Mouse (Mus musculus): ENCODE measurements around the gene Timp3.

The Timp3 gene

DNA sequence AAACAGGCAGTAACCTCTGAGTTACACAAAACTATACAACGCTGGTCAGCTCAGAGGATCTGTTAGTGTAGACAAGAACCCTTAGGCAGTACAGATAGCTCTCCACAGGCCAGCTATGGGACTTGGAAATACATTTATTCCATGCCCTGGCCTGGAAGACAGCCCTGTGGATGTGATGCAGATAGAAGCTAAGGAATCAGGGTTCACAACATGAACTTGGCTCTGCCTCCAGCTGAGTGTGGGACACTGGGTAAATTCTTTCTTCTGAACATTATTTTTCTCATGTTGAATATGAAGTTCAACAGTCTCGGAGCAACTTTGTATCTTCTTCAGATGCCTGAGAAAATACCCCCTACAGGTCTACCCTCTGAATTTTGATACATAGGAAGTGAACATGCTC is 2.9 kb upstream of the Timp3 start:
- no peak for DNase-seq (ENCODE audit: low read depth, low spot score)

DNA sequence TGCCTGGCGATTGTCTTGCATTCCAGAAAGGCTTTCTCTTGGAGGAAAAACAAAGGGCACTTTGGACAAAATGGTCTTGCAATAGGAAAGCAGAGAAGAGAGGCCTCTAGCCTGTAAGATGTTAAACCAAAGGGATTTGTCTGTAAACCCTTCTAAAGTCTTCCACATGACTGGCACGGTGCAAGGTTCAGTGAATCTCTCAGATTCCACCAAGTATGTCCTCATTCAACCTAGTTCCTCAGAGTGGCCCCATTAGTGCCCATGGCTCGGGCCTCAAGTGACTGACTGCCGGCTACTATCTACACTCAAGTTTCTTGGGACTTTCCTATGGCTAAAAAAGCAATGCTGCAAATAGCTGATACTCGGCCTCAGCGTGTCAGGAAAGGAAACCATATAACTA is 1.8 kb upstream of the Timp3 start:
- no peak for DNase-seq (ENCODE audit: low read depth, low spot score)

DNA sequence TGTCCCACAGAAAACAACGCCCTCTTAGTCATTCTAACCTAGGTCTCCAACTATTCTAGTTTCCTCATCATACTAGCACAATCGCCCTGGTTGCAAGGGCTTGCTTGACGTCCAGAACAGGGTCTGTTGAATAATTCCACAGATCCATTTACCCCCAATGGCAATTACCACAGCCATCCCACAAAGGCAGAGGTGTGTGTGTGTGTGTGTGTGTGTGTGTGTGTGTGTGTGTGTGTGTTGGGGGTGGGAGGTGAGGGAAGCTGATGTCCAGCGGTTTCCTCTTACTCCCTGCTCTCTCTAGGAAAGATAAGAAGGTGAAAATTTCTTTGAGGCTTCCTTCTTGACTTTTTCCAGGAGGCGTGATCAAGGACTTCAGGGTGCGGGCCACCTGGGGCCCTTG is 377 bp upstream of the Timp3 start:
- no peak for DNase-seq (ENCODE audit: low read depth, low spot score)

DNA sequence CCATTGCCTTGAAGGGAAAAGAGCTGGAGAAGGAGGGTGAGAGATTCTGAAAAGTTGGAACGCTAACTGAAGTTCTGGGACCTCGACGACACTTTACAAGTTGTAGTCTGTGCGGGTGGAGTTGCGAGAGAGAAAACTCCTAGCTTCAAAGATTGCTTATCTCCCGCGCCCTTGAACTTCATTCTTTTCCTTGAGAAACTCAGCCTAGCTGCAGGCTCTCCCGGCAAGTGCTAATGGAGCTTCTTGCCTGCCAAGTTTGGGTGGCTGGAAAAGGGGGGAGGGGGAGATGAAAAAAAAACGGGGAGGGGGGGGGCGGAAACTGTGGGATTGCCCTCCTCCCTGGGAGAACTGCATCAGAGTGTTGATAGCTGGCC is 932 bp downstream of the Timp3 start:
- DNase-seq (ENCODE audit: low read depth, low spot score): no peak

DNA sequence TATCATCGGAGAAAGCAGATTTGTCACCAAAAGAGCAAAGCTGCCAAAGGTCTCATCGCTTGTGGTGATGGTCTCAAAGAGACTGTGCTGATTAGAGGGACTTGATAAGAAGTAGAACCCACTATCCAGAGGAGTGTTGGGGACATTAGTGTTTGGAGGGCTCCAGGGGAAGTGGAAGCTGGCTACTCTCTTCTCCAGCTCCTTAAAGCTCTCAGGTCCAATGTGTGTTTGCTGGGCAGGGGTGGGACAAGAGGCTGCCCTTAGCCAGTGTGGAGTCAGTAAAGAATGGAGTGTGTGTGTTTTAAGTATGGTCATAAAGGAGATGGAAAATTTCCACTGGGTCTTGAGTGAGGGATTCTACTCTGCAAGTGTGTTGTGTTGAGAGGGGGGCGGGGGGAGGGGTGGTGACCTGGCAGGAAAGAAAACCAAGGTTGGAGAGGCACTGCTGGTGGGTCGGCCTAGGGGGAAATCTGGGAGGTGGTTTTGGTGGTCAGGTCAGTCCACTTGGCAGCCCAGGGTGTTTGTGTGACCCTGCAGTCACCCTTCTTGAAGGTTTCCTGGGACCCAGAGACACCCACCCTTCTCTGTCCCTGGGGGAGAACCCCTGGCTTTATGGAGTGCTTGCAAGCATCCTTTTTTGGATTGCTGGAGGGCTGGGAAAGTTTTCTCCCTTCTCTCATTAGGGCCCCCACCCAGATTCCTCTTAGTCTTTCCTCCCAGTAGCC is 1.6 kb downstream of the Timp3 start:
- DNase-seq (ENCODE audit: low read depth, low spot score): no peak

DNA sequence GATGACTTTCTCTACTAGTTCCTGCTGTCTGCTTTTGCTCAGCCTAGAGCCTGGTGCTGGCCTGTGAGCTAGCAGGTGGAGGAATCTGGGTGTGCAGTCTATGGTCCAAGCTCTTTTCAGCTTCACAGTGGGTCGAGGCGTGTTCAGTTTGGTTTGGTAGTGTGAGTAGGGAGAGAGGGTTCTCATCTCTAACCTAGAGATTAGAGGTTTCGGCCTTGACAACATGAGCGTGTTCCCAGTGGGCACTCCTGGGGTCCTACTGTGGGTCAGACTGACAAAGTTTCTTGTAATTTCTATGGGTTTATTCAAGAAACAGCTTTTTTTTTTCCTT is 2.1 kb downstream of the Timp3 start:
- no peak for DNase-seq (ENCODE audit: low read depth, low spot score)

DNA sequence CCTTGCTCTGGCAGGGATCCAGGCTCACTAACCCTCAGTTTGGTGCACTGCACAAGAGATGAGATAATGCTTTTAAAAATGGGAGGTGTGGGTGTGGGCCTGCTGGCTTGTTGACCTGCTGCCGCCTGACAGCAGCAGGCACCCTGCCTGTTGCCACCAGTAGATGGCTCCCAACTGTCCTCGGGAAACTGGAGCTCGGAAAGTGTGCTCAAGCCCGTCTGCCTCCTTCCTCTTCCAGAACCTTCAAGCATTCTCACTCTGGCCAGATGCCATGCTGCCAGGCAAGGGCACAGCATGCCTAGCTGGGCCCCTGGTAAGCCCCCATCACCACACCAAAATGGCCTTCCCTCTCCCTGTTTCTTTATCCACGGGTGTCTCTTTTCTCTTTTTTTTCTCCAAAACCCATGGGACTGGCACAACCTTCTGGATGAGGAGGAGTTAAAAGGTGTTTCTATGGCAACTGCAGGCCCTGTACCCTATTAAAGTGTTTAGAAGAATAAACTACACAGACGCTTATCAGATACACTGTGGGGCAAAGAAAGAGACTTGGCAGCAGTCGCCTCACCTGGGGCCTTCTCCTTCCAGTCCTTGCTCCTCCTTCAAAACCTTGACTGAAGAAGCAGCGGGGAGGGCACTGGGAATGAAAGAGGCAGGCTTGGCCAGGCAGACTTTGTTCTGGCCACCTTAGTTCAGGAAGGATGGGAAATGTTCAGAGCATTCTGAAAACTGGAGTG is 2.8 kb downstream of the Timp3 start:
- peak; percentile 50 for DNase-seq (ENCODE audit: low read depth, low spot score)

DNA sequence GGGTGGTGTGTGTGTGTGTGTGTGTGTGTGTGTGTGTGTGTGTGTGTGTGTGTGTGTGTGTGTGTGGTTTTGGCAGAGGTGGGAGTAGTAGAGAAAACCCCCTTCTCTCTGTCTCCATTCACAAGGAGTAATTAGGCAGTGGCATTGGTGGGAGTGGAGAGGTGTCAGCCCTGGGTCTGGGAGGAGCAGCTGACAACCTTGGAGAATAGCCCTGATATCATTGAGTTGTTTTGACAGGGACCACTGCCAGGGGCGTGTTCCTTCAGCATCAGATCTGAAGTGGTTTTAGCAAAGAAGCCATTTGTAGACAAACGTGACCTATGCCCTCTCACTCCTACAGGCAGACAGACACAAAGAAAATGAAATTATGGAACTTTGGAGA is 3.3 kb downstream of the Timp3 start:
- DNase-seq (ENCODE audit: low read depth, low spot score): no peak

DNA sequence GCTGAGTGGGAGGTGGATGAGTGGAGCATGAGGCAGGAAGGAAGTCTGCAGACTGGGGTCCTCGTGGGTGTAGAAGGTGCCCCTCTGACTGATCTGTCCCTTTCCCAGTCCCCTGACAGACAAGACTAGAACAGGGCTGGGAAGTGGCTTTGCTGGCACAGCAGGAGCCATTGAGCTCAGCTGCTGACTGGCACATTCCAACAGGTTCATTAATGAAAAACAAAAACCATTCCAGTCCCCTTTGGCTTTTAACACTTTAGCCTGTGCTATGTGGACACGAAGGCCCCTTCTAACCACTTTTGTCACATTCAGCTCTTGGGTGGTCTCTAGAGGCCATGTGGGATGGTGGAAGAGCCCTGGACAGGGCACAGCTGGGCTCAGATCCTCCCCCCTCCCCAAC is 4.4 kb downstream of the Timp3 start:
- DNase-seq (ENCODE audit: low read depth, low spot score): no peak

DNA sequence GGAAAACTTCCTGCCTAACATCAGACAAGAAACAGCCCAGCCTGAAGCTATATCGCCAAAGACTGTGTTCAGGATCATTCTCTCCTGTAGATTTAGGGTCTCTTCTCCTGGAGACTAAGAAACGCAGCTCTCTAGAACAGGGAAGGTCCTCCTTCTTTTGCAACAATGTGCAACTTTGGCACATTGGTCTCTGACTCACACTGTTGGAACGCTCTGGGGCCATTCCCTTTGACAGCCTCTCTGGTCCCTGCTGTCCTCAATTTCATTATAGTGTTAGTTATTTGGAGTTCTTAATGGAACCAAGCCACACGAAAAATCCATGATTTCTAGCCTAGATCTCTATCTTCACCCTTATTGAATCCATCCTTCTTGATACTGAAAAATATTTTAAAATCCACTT is 7.1 kb downstream of the Timp3 start:
- DNase-seq (ENCODE audit: low read depth, low spot score): no peak

DNA sequence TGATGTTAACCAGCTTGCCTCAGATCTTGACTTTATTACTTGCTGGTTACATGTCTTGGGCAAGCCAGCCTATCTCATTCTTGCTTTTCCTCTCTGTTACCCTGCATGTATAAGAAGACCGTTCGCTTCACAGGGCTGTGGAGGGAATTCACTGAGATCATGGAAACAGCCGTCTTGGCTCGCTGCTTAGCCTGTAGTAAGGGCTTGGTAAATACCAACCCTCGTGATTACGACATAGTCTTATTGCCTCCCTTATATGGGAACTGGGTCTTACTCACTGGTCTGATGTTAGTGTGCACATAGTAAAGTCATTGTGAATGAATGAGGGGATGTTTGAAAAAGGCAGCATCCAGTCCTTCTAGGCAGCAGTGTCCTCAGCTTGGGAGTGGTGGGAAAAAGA is 10.4 kb downstream of the Timp3 start:
- no peak for DNase-seq (ENCODE audit: low read depth, low spot score)

DNA sequence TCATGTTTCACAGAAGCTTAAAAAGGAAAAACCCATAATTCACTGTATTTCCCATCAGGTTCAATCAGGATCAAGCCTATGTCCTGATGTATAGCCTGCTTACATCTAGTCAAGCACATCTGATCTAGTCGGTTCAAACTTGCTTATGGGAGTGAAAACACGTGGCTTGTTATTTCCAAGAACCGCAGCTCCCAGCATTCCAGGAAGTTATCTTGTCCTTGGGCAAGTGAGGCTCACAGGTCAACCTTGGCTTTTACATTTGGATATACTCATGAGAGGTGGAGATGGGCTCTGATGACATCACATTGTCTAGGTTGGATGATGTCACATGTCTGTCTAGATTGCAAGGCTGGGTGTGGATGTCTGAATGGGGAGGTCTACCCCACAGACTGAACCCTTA is 12.8 kb downstream of the Timp3 start:
- DNase-seq (ENCODE audit: low read depth, low spot score): no peak

DNA sequence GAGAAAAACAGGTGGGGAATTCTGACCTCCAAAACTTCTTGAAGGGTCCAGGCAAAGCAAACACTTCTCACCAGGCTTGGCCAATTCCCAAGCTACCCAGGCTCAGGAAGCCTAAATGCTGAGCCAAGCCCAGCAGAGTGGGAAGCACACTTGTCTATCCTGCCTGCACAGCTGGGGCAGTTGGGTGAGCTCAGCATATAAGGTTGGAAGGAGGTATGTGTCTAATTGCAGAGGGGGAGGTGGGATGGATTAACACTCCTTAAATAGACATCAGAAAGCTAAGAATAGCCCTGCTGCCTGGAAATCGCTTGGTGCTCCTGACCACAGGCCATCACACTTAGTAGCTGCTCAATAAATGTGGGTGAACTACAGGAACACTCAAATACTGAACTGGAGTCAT is 13.3 kb downstream of the Timp3 start:
- no peak for DNase-seq (ENCODE audit: low read depth, low spot score)

DNA sequence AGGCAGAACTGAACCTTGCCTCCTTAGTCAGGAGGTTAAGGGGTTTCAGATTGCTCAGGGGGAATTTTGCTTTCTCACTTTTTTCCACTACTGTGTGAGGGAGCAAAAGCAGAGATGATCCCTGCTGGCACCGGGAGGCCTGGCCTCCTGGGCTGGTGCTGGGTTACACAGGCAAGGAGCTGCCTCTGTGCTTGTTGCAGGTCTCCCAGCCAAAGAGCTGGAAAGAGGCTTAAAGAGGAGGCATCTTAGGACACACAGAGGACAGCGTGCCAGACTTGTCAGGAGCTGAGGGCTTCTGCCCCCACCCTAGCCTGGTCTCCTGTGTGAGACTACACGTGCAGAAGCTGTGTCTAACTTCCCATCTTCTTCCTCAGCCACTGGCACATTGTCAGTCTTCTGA is 15.3 kb downstream of the Timp3 start:
- no peak for DNase-seq (ENCODE audit: low read depth, low spot score)

DNA sequence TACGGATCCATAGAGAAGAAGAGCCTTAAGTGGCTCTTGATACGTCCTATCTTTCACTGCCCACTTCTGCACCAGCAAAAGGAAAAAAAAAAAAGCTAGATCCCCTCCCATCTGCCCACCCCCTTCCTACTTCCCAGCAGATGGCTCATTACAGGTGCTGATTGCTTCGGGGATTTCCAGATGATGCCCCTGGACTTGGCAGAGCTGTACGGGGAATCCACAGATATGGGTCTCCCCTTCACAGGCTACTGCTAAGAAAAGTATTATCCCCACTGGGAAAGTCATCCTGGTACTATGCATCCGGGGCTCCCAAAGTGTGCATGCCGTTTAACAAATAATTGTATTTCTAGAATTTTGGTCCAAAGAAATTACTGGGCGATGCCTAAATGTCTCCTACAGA is 17.5 kb downstream of the Timp3 start:
- no peak for DNase-seq (ENCODE audit: low read depth, low spot score)

DNA sequence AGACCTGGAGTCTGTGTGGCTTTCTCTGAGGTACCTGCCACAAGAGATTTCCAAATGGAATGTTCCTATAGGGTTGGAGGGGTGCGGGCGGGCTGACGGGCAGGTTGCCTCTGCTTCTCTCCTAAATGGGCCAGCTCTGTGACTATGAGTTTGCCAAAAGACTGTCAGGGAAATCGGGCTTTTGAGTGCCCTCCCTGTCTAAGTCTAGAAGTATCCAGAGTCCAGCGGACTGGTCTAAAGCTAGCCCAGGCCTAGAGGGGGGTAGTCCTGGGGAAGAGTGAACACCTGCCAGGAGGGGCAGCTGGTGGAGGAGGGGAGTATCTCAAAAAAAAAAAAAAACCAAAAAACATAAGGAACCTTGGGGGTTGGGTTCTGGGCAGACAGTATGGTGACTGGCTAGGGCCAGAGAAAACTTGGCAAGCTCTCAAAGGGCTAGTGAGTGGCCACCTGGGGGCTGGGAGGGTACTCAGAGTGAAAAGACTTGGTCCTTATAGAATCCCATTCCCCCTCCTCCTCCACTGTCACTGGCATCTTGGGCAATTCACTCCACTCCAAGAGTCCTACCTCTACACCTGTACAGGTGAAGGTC is 18.5 kb downstream of the Timp3 start:
- DNase-seq (ENCODE audit: low read depth, low spot score): no peak

DNA sequence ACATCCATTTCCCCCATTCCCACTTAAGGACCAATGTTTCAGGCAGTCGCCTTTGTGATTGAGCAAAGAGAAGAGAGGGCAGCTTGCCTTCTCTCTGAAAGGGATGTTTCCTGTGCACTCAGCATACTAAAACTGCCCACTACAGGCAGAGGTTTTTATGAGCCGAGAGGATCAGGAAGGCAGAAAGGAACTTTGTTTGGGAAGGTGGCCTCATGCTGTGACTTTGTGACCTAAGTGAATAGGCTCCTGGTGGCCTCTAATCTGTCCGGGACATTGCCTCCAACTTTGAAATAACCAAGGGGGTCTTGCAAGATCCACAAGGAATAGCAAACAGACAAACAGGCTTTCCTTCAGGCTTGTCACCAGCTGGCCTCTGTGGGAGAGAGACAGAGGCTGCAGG is 19.4 kb downstream of the Timp3 start:
- no peak for DNase-seq (ENCODE audit: low read depth, low spot score)

DNA sequence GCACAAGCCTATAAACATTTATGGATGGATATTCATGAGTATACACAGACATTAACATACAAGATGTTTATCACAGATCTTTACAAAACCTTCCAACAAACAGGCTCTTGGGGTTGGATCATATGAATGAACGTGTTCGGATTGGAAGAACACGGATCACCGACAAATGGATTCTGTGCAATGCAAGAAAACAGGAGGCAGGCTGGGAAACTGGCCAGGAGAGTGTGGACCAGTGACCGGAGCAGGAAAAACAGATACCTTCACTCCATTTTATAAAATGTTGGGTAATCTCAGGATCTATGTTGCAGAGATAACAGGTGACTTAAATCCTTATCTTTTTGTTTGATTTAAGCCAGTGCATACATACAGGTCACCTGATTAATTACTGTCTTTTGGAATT is 20.0 kb downstream of the Timp3 start:
- no peak for DNase-seq (ENCODE audit: low read depth, low spot score)

DNA sequence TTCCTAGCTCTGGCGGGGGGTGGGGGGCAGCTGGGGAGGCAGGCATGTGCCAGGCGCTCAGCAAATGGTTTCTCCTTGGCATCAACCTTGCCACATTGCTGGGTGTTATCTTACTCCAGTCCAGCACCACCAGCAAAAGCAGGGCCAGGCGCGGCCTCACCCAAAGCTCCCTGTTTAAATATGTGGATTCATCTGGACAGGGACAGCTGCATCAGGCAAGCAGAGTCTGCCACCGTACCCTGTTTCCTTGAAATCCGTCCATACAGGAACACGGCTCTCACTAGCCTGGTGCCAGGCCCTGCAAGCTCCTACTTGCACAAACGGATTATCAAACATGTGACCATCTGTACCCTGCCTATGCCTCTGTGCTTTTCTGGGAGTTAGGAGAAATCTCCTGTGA is 21.0 kb downstream of the Timp3 start:
- no peak for DNase-seq (ENCODE audit: low read depth, low spot score)

DNA sequence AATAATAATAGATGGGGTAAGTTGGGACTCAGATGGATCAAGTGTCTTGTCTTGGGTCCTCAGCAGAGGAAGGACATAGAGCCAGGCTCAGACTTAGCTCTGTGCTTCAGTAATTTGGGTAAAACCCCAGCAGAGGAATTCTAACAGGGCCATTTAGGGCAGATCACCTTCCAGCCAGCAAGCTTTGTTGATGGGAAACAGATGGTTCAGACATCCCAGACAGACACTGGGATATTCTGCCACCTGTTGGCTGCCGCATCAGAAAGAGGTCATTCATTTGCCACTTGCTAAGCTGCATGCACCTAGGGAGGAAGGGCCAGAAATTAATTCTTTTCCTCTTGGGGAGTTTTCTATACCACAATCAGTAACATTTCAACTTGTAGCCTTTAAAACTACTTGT is 21.8 kb downstream of the Timp3 start:
- no peak for DNase-seq (ENCODE audit: low read depth, low spot score)

DNA sequence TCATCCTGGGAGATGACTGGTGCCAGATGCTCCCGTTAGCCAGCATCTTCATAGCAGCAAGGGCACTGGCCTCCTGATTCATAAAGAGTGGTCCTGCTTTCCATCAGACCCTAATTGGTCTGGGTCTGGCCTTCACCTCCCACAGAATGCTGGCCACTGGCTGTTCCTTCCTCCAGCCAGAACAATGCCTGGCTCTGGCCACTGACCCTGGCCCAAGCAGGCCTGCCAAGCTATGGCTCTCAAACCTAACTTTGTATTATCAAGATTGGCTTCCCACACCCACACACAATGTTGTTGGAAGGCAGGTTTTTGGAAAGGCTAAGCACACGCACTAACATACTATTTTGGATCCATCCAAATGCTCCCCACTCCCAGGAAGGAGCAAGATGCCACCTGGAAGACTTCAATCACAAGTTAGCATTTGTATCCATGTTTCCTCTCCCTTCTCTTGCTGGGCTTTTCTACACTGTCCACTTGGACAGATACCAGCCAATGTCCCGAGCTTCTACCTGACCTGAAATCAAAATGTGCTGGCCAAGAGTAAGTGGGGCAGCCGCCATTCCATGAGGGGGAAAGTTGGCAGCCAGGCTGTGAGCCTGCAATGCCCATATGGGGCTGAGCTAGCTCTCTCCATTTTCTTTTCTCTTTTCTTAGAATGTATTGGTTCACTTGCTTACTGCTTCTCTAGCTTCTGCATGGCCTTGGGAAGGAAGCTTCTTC is 23.3 kb downstream of the Timp3 start:
- no peak for DNase-seq (ENCODE audit: low read depth, low spot score)

DNA sequence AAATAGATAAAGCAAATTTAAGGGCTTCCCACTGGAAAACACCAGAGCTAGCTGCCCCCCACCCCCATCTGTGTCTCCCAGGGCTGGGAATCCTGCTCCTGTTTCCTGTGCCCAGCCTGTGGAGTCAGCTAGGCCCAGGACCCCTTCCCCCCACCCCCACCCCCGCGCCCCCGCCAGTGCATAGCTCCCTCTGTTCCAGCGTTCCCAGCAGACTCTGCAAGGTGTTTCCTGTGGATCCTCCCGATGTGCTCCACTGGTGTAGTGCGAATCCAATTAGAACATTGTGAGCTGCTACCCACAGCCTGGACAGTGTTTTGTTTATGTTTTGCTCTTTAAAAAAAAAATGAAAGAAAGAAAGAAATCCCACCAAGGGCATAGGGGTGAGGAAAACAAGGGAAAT is 25.1 kb downstream of the Timp3 start:
- DNase-seq (ENCODE audit: low read depth, low spot score): no peak

DNA sequence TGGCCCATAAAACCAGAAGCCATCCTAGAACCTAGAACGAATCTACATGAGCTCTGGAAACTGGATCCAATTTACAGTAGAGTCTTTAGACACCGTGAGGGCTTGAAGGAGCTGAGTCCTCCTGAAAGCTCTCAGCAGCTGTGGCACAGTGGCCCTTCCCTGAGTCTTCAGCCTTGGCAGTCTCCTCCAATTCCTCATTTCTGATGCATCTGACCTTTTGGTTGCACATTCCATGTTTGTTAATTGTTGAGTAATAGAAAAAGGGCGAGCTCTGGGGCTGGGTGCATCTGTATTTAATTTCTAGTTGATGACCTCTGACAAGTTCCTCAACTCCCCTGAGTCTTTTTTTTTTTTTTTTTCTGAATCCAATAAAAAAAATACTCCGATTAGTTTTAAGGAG is 28.0 kb downstream of the Timp3 start:
- no peak for DNase-seq (ENCODE audit: low read depth, low spot score)

Measured in brain, embryonic 18.5 days (tissue).